Mouse (Mus musculus) kidney, embryonic 14.5 days (tissue): ENCODE measurements around the gene Wdr64. TPM values are rescaled to one million over a fixed set of nuclear protein-coding genes. Genes with fewer than 3 reads are reported as not detected.

Source experiments
- ATAC-seq: fragments of 200-750 bp; cut with Nextera tagmentation; 2 replicates; pipeline ENCODE4 v1.8.0; 2017; ENCODE audit warnings: moderate number of reproducible peaks, mild to moderate bottlenecking, moderate TSS enrichment, moderate library complexity; ENCODE audit not compliant: low FRiP score, low TSS enrichment
- H3K27ac ChIP-seq: fragments of 300-500 bp; sonication (generic); 2 replicates; pipeline ENCODE4 v1.5.1; 2014; ENCODE audit warnings: low read depth, mild to moderate bottlenecking, low read length, moderate library complexity, mixed read lengths
- H3K27me3 ChIP-seq: fragments of 300-500 bp; sonication (generic); 2 replicates; pipeline ENCODE4 v1.6.1; 2014; ENCODE audit warnings: mild to moderate bottlenecking, low read length; ENCODE audit not compliant: control insufficient read depth, insufficient read depth
- H3K36me3 ChIP-seq: fragments of 300-500 bp; sonication (generic); 2 replicates; pipeline ENCODE4 v1.6.1; 2014; ENCODE audit warnings: low read length, mixed read lengths; ENCODE audit not compliant: control insufficient read depth, insufficient read depth
- H3K4me1 ChIP-seq: fragments of 300-500 bp; sonication (generic); 2 replicates; pipeline ENCODE4 v1.6.1; 2014; ENCODE audit warnings: low read length, mixed read lengths; ENCODE audit not compliant: control insufficient read depth, insufficient read depth
- H3K4me2 ChIP-seq: fragments of 300-500 bp; sonication (generic); replicated peaks from 2 replicates; pipeline ENCODE4 v1.6.1; 2014; ENCODE audit warnings: low read depth, mild to moderate bottlenecking, low read length
- H3K4me3 ChIP-seq: fragments of 300-500 bp; sonication (generic); 2 replicates; pipeline ENCODE4 v1.5.1; 2014; ENCODE audit warnings: mild to moderate bottlenecking, low read length
- H3K9ac ChIP-seq: fragments of 300-500 bp; sonication (generic); 2 replicates; pipeline ENCODE4 v1.6.1; 2014; ENCODE audit warnings: low read depth, mild to moderate bottlenecking, low read length, moderate library complexity
- H3K9me3 ChIP-seq: fragments of 300-500 bp; sonication (generic); 2 replicates; pipeline ENCODE4 v1.6.1; 2016; ENCODE audit warnings: low read length; ENCODE audit not compliant: control insufficient read depth
- WGBS: fragments of 180-500 bp; shearing (Covaris S2); extraction: QIAGEN DNeasy Blood & Tissue Kit; methylation state at CpG from one replicate; pipeline ENCODE4 v1.1.7; 2014; 5-methylcytosine and 5-hydroxymethylcytosine counted together
- polyA plus RNA-seq: library from polyadenylated mRNA; unstranded; fragments of >200 nt; fragmentation: Nextera tagmentation; extraction: Ambion mirVana; gene quantifications from 2 replicates; pipeline ENCODE4 v1.2.1, GENCODE M21; 2014

The Wdr64 gene
- polyA plus RNA-seq, 1 experiment from 2014 or later, result not detected

- H3K4me3 ChIP-seq, result no peak overlapping the region
- H3K4me2 ChIP-seq, result no peak overlapping the region
- no peaks in the 10 kb centered on the region for H3K27me3 ChIP-seq
- no peak for ATAC-seq
- H3K36me3 ChIP-seq, result no peaks in the 10 kb centered on the region
- H3K4me1 ChIP-seq, result no peaks in the 10 kb centered on the region
- H3K27ac ChIP-seq, result no peak overlapping the region
- 41% methylated on average over 5 of the region's 5 CpGs for WGBS
- no peaks in the 10 kb centered on the region for H3K9me3 ChIP-seq
- H3K9ac ChIP-seq, result no peak overlapping the region
Measured at GRCm38 (mm10) chr1:175707599-175707998, 9.2 kb downstream of the Wdr64 start.

- no peak overlapping the region for H3K27ac ChIP-seq
- H3K4me1 ChIP-seq, result no peaks in the 10 kb centered on the region
- no peaks in the 10 kb centered on the region for H3K9me3 ChIP-seq
- no peak overlapping the region for H3K4me2 ChIP-seq
- no peak for ATAC-seq
- H3K36me3 ChIP-seq, result no peaks in the 10 kb centered on the region
- no peak overlapping the region for H3K4me3 ChIP-seq
- no peaks in the 10 kb centered on the region for H3K27me3 ChIP-seq
- no peak overlapping the region for H3K9ac ChIP-seq
Measured at GRCm38 (mm10) chr1:175708013-175708412, 9.6 kb downstream of the Wdr64 start.

- no peaks in the 10 kb centered on the region for H3K27me3 ChIP-seq
- H3K9me3 ChIP-seq, result no peaks in the 10 kb centered on the region
- H3K27ac ChIP-seq, result no peak overlapping the region
- no peak overlapping the region for H3K9ac ChIP-seq
- no peak overlapping the region for H3K4me2 ChIP-seq
- WGBS, result 85% methylated on average over 11 of the region's 11 CpGs
- H3K36me3 ChIP-seq, result no peaks in the 10 kb centered on the region
- H3K4me3 ChIP-seq, result no peak overlapping the region
- H3K4me1 ChIP-seq, result no peaks in the 10 kb centered on the region
- 0 out of 2 replicates have a peak, but pooled peaks have one; percentile 49 for ATAC-seq
Measured at GRCm38 (mm10) chr1:175712338-175712909, 14.0 kb downstream of the Wdr64 start.

GRCm38 (mm10) chr1:175716832-175717231 lies 18.4 kb downstream of the Wdr64 start:
- H3K4me3 ChIP-seq, result no peak overlapping the region
- H3K9me3 ChIP-seq, result no peaks in the 10 kb centered on the region
- H3K9ac ChIP-seq, result no peak overlapping the region
- no peaks in the 10 kb centered on the region for H3K4me1 ChIP-seq
- no peaks in the 10 kb centered on the region for H3K36me3 ChIP-seq
- H3K27ac ChIP-seq, result no peak overlapping the region
- H3K4me2 ChIP-seq, result no peak overlapping the region
- no peaks in the 10 kb centered on the region for H3K27me3 ChIP-seq
- WGBS, result 88% methylated on average over 9 of the region's 9 CpGs
- no peak for ATAC-seq

- Histone ChIP-seq H3K4me3 (no peak overlapping the region), H3K9me3 (no peaks in the 10 kb centered on the region), H3K27me3 (no peaks in the 10 kb centered on the region), H3K9ac (no peak overlapping the region), H3K36me3 (no peaks in the 10 kb centered on the region), H3K27ac (no peak overlapping the region), H3K4me1 (no peaks in the 10 kb centered on the region), H3K4me2 (no peak overlapping the region)
- 41% methylated on average over 7 of the region's 7 CpGs for WGBS
- no peak for ATAC-seq
Measured at GRCm38 (mm10) chr1:175725771-175726170, 27.4 kb downstream of the Wdr64 start.

- Histone ChIP-seq H3K4me1 (no peaks in the 10 kb centered on the region), H3K4me2 (no peak overlapping the region), H3K9me3 (no peaks in the 10 kb centered on the region), H3K4me3 (no peak overlapping the region), H3K27me3 (no peaks in the 10 kb centered on the region), H3K9ac (no peak overlapping the region), H3K36me3 (no peaks in the 10 kb centered on the region), H3K27ac (no peak overlapping the region)
- no peak for ATAC-seq
- WGBS, result 76% methylated on average over 10 of the region's 10 CpGs
Measured at GRCm38 (mm10) chr1:175754576-175755364, 56.4 kb downstream of the Wdr64 start.

- no peaks in the 10 kb centered on the region for H3K36me3 ChIP-seq
- H3K4me2 ChIP-seq, result no peak overlapping the region
- no peaks in the 10 kb centered on the region for H3K27me3 ChIP-seq
- no peak for ATAC-seq
- H3K9ac ChIP-seq, result no peak overlapping the region
- no peak overlapping the region for H3K27ac ChIP-seq
- no peak overlapping the region for H3K4me3 ChIP-seq
- 67% methylated on average over 2 of the region's 2 CpGs for WGBS
- H3K4me1 ChIP-seq, result no peaks in the 10 kb centered on the region
- no peaks in the 10 kb centered on the region for H3K9me3 ChIP-seq
Measured at GRCm38 (mm10) chr1:175794668-175795067, 96.3 kb downstream of the Wdr64 start.

GRCm38 (mm10) chr1:175808356-175808755 lies 110.0 kb downstream of the Wdr64 start:
- Histone ChIP-seq H3K27ac (no peak overlapping the region), H3K4me3 (no peak overlapping the region), H3K27me3 (no peaks in the 10 kb centered on the region), H3K4me2 (no peak overlapping the region), H3K36me3 (no peaks in the 10 kb centered on the region), H3K9me3 (no peaks in the 10 kb centered on the region), H3K9ac (no peak overlapping the region), H3K4me1 (no peaks in the 10 kb centered on the region)
- 78% methylated on average over 5 of the region's 5 CpGs for WGBS
- ATAC-seq, result no peak

- no peak for ATAC-seq
- Histone ChIP-seq H3K4me2 (no peak overlapping the region), H3K27ac (no peak overlapping the region)
Measured at GRCm38 (mm10) chr1:175811625-175812024, 113.2 kb downstream of the Wdr64 start.

More at GRCm38 (mm10) chr1:175811625-175812024, 113.2 kb downstream of the Wdr64 start:
- Histone ChIP-seq H3K9ac (no peak overlapping the region), H3K4me1 (no peaks in the 10 kb centered on the region), H3K4me3 (no peak overlapping the region), H3K27me3 (no peaks in the 10 kb centered on the region), H3K36me3 (no peaks in the 10 kb centered on the region), H3K9me3 (no peaks in the 10 kb centered on the region)
- WGBS, result 28% methylated on average over 1 of the region's 1 CpGs
